Mouse (Mus musculus) midbrain, embryonic 14.5 days (tissue): Measurements from ENCODE around the gene Zfp575. TPM values are rescaled to one million over a fixed set of nuclear protein-coding genes. Genes with fewer than 3 reads are reported as not detected.

Experiments used
- ATAC-seq: fragments of 200-750 bp; cut with Nextera tagmentation; 2 replicates; pipeline ENCODE4 v1.8.0; 2017; ENCODE audit warnings: moderate number of reproducible peaks, moderate library complexity; ENCODE audit not compliant: low FRiP score, low TSS enrichment
- DNase-seq: peaks from one replicate; pipeline ENCODE4 v3.0.0-alpha.2; 2015
- H3K27ac ChIP-seq: fragments of 300-500 bp; sonication (generic); replicated peaks from 2 replicates; pipeline ENCODE4 v1.5.1; 2014; ENCODE audit warnings: mild to moderate bottlenecking, low read depth, low read length, moderate library complexity
- H3K27me3 ChIP-seq: fragments of 300-500 bp; sonication (generic); 2 replicates; pipeline ENCODE4 v1.6.1; 2014; ENCODE audit warnings: low read length, control low read depth, mixed read lengths; ENCODE audit not compliant: control insufficient read depth, insufficient read depth
- H3K36me3 ChIP-seq: fragments of 300-500 bp; sonication (generic); 2 replicates; pipeline ENCODE4 v1.6.1; 2014; ENCODE audit warnings: low read length, control low read depth; ENCODE audit not compliant: control insufficient read depth, insufficient read depth
- H3K4me1 ChIP-seq: fragments of 300-500 bp; sonication (generic); 2 replicates; pipeline ENCODE4 v1.6.1; 2014; ENCODE audit warnings: mild to moderate bottlenecking, antibody characterized with exemption, low read length, control low read depth; ENCODE audit not compliant: control insufficient read depth, insufficient read depth
- H3K4me2 ChIP-seq: fragments of 300-500 bp; sonication (generic); 2 replicates; pipeline ENCODE4 v1.6.1; 2014; ENCODE audit warnings: mild to moderate bottlenecking, low read length, moderate library complexity
- H3K4me3 ChIP-seq: fragments of 300-500 bp; sonication (generic); replicated peaks from 2 replicates; pipeline ENCODE4 v1.5.1; 2014; ENCODE audit warnings: low read depth, low read length
- H3K9ac ChIP-seq: fragments of 300-500 bp; sonication (generic); replicated peaks from 2 replicates; pipeline ENCODE4 v1.6.1; 2014; ENCODE audit warnings: mild to moderate bottlenecking, low read length, moderate library complexity
- H3K9me3 ChIP-seq: fragments of 300-500 bp; sonication (generic); 2 replicates; pipeline ENCODE4 v1.6.1; 2016; ENCODE audit warnings: low read length, control low read depth, mixed read lengths; ENCODE audit not compliant: control insufficient read depth
- WGBS: fragments of 180-500 bp; shearing (Covaris S2); extraction: QIAGEN DNeasy Blood & Tissue Kit; methylation state at CpG from one replicate; pipeline ENCODE4 v1.1.7; 2014; 5-methylcytosine and 5-hydroxymethylcytosine counted together
- polyA plus RNA-seq: library from polyadenylated mRNA; unstranded; fragments of >200 nt; fragmentation: Nextera tagmentation; extraction: Ambion mirVana; gene quantifications from 2 replicates; pipeline ENCODE4 v1.2.1, GENCODE M21; 2014

Zfp575 gene
- polyA plus RNA-seq, 1 experiment from 2014 or later = 9.2 TPM

DNA sequence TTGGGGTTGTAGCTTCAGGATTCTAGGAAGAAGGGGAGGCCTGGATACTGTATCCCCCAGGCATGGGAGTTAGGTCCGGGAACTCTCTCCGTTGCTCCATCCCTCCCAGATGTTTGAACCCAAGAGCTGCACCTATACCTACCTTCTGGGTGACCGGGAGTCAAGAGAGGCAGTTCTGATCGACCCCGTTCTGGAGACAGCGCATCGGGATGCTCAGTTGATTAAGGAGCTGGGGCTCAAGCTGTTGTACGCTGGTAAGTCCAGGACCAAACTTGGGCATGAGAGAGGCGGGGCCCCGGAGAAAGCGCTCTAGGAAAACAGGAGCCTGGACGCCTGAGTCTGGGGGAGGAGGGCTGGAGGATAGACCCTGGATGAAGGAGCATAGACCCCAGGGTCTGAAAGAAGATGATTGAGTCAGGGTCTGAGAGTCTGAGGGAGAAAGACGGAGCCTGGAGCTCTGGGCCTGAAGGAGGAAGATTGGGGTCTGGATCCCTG lies 6.9 kb upstream of the Zfp575 start:
- Histone ChIP-seq H3K27ac (no peak overlapping the region), H3K9me3 (no peaks in the 10 kb centered on the region), H3K36me3 (no peaks in the 10 kb centered on the region), H3K4me2 (peak overlapping the region; percentile 74), H3K27me3 (peaks cover 5% of the 10 kb centered on the region; the same call in 1 of the 2 replicates), H3K4me3 (peak overlapping the region; percentile 61), H3K9ac (peak overlapping the region; percentile 68; the same call in 1 of the 2 replicates), H3K4me1 (peaks cover 8% of the 10 kb centered on the region; the same call in 1 of the 2 replicates)
- DNase-seq (no peak), ATAC-seq (no peak)
- WGBS = 3% methylated on average over 13 of the region's 13 CpGs

DNA sequence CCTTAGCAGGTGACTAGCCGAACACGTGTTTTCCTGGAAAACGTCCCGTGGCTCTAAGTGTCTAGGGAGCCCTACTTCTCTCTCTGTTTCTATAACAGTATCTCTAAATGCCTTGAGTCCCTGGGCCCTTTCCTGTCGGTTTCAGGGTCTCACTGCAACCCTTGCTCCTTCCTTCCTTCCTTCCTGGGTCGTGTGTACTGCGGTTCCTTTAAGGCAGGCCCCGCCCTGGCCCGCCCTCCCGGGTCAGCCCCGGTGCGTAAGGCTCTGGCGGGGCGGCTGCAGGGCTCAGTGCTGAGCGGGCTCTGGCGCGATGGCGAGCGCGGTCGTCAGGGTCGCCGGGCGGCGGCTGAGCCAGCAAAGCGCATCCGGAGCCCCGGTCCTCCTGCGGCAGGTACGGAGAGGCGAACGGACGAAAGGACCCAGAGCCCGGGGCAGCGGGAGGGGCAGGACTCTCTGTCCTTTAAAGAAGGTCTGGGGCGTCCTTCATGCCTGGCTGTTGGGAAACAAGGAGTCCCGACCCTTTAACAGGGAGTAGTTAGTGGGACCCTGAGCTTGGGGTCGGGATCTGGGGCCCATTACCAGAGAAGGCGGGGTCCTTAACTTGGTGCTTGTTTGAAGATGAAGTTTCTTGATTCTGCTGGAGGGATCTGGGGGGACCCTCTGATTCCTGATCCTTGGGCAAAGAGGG lies 6.3 kb upstream of the Zfp575 start:
- Histone ChIP-seq H3K4me1 (peaks cover 8% of the 10 kb centered on the region; the same call in 1 of the 2 replicates), H3K36me3 (no peaks in the 10 kb centered on the region), H3K27ac (no peak overlapping the region), H3K9me3 (no peaks in the 10 kb centered on the region), H3K27me3 (peaks cover 5% of the 10 kb centered on the region; the same call in 1 of the 2 replicates), H3K4me2 (peak overlapping the region; percentile 74), H3K9ac (peak overlapping the region; percentile 68), H3K4me3 (peak overlapping the region; percentile 61)
- WGBS = 2% methylated on average over 38 of the region's 39 CpGs
- DNase-seq (peak; percentile 83), ATAC-seq (peak; percentile 84)

DNA sequence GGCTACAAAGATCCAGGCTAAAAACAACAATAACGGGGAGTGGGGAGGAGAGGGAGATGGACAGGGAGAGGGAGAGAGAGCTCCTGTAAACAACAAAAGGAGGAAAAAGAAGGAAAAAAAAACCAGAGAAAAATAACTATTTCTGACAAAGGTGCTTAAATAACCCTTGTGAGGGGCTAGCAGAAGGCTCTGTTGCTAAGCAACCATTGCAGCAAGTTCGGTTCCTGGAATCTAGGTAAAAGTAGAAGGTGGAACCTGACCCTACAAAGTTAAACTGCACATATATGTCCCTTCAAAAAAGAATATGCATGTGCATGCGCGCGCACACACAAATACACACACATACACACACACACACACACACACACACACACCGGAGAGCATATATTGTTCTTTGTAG lies 5.3 kb upstream of the Zfp575 start:
- Histone ChIP-seq H3K4me3 (no peak overlapping the region), H3K4me2 (no peak overlapping the region; the same call in 1 of the 2 replicates), H3K4me1 (peaks cover 8% of the 10 kb centered on the region; the same call in 1 of the 2 replicates), H3K27me3 (peaks cover 5% of the 10 kb centered on the region; the same call in 1 of the 2 replicates), H3K9ac (no peak overlapping the region), H3K27ac (no peak overlapping the region), H3K9me3 (no peaks in the 10 kb centered on the region), H3K36me3 (no peaks in the 10 kb centered on the region)
- WGBS = 76% methylated on average over 6 of the region's 6 CpGs
- peak; percentile 54 for DNase-seq
- ATAC-seq = no peak

DNA sequence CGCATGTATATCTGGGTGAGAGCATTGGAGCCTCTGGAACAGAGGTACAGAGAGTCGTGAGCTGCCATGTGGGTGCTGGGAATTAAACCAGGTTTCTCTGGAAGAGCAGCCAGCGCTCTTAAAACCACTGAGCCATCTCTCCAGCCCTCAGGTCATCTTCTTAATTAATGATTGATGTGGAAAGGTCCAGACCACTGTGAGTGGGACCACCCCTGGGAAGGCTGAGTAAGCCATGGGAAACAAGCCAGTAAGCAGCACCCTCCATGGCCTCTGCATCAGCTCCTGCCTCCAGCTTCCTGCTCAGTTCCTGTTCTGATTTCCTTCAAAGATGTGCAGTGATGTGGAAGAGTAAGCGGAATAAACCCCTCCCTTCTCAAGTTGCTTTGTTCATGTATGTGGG lies 4.7 kb upstream of the Zfp575 start:
- Histone ChIP-seq H3K4me1 (peaks cover 8% of the 10 kb centered on the region; the same call in 1 of the 2 replicates), H3K9ac (no peak overlapping the region), H3K27ac (no peak overlapping the region), H3K4me2 (no peak overlapping the region), H3K27me3 (peaks cover 5% of the 10 kb centered on the region; the same call in 1 of the 2 replicates), H3K9me3 (no peaks in the 10 kb centered on the region), H3K36me3 (no peaks in the 10 kb centered on the region), H3K4me3 (no peak overlapping the region)
- ATAC-seq = no peak
- no peak for DNase-seq
- WGBS = 68% methylated on average over 4 of the region's 4 CpGs

DNA sequence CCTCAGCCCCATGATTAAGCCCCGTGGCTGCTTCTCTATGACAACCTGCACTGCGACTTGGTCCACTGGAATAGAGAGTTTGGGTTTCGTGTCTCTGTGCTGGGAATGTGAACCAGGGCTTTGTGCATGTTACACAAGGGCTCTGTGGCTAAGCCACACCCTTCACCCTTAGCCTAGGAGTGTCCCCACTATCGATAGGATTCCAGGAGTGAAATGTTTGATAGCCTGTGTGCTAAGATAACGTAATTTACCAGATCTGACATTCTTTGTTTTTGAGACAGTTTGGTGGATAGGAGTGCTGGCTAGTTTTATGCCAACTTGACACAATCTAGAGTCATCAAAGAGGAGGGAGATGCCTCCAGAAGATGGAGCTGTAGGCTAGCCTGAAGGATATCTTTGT lies 4.3 kb upstream of the Zfp575 start:
- no peak for DNase-seq
- no peak overlapping the region for H3K4me2 ChIP-seq
- no peak for ATAC-seq
- H3K36me3 ChIP-seq = no peaks in the 10 kb centered on the region
- no peak overlapping the region for H3K4me3 ChIP-seq
- no peaks in the 10 kb centered on the region for H3K9me3 ChIP-seq
- no peak overlapping the region for H3K27ac ChIP-seq
- H3K27me3 ChIP-seq = peaks cover 7% of the 10 kb centered on the region; the same call in 1 of the 2 replicates
- WGBS = 79% methylated on average over 5 of the region's 5 CpGs
- H3K9ac ChIP-seq = no peak overlapping the region
- H3K4me1 ChIP-seq = peaks cover 8% of the 10 kb centered on the region; the same call in 1 of the 2 replicates

DNA sequence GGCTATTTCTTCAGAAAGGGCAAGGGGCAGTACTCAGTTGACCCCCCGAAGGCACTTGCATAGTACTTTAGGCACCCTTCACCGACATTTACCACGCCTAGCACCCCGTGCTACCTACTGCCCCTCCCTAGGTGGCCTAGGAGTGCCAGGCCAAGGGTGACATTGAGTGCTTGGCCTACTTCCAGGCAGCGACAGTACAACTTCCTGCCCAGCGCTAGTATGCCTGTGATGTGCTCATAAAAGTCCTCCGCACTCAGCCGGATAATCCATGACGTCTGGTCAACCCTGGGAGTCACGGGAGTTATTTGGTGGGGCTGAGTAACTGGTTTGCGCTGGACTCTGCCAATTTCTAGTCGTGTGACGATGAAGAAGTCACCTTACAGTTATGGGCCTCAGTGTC lies 895 bp upstream of the Zfp575 start:
- Histone ChIP-seq H3K4me2 (no peak overlapping the region), H3K9me3 (no peaks in the 10 kb centered on the region), H3K4me3 (no peak overlapping the region), H3K36me3 (no peaks in the 10 kb centered on the region), H3K4me1 (peaks cover 5% of the 10 kb centered on the region; the same call in 1 of the 2 replicates), H3K27ac (no peak overlapping the region), H3K9ac (no peak overlapping the region), H3K27me3 (peaks cover 18% of the 10 kb centered on the region; the same call in 1 of the 2 replicates)
- ATAC-seq (no peak), DNase-seq (no peak)
- 89% methylated on average over 13 of the region's 13 CpGs for WGBS

DNA sequence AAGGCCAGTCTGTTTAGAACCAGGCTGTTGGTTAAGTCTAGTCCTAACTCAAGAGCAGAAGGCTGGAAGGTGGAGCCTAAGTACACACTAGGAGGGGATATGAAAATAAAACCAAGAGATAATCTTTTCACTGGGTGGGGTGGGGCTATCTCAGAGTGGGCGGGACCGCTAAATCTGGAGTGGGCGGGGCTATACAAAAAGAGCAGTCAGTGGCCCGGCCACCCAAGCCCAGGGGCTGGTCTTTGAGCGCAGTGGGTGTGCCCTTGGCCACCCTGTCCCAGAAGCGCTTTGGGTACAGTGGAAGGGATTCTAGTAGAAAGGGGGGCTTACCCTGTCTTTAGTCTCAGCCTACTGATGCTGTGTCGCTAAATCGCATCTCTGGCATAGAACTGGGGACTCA lies 613 bp downstream of the Zfp575 start:
- Histone ChIP-seq H3K9me3 (no peaks in the 10 kb centered on the region), H3K4me2 (peak overlapping the region; percentile 55), H3K4me1 (no peaks in the 10 kb centered on the region), H3K36me3 (no peaks in the 10 kb centered on the region), H3K9ac (peak overlapping the region; percentile 59), H3K27ac (0 out of 2 replicates have a peak overlapping the region, but pooled peaks have one; percentile 43), H3K4me3 (peak overlapping the region; percentile 43), H3K27me3 (peaks cover 18% of the 10 kb centered on the region; the same call in 1 of the 2 replicates)
- WGBS = 10% methylated on average over 8 of the region's 8 CpGs
- peak; percentile 34; the same call in 1 of the 2 replicates for ATAC-seq
- peak; percentile 35 for DNase-seq

DNA sequence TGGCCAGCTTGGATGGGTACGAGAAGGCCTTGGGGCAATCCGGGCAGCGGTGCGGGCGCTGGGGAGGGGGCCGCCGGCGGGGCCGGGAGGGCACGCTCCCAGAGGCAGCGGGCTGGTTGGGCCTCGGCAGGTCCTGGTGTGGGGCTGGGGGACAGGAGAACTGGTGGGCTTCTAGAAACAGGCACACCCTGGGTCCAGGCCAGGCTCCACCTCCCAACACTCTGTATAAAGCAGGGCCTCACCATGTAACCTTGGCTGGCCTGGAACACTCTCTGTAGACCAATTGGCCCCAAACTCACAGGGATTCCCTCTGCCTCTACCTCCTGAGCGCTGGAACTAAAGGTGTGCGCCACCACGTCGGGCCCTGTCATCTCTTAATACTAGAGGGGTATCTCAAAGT lies 1.4 kb downstream of the Zfp575 start:
- H3K4me3 ChIP-seq = no peak overlapping the region
- peaks cover 18% of the 10 kb centered on the region; the same call in 1 of the 2 replicates for H3K27me3 ChIP-seq
- no peaks in the 10 kb centered on the region for H3K4me1 ChIP-seq
- H3K9me3 ChIP-seq = no peaks in the 10 kb centered on the region
- 40% methylated on average over 16 of the region's 16 CpGs for WGBS
- H3K27ac ChIP-seq = no peak overlapping the region
- no peaks in the 10 kb centered on the region for H3K36me3 ChIP-seq
- H3K4me2 ChIP-seq = no peak overlapping the region
- H3K9ac ChIP-seq = no peak overlapping the region
- no peak for ATAC-seq
- no peak for DNase-seq
